Mouse (Mus musculus) hindbrain, embryonic 13.5 days (tissue): ENCODE measurements around the gene Mul1. TPM values are rescaled to one million over a fixed set of nuclear protein-coding genes. Genes with fewer than 3 reads are reported as not detected.

Source experiments
- ATAC-seq: fragments of 200-750 bp; cut with Nextera tagmentation; 2 replicates; pipeline ENCODE4 v1.8.0; 2017; ENCODE audit warnings: moderate TSS enrichment; ENCODE audit not compliant: low FRiP score
- H3K27ac ChIP-seq: fragments of 300-500 bp; sonication (generic); 2 replicates; pipeline ENCODE4 v1.5.1; 2015; ENCODE audit warnings: inconsistent platforms, mild to moderate bottlenecking, moderate library complexity
- H3K27me3 ChIP-seq: fragments of 300-500 bp; sonication (generic); 2 replicates; pipeline ENCODE4 v1.6.1; 2015; ENCODE audit warnings: mild to moderate bottlenecking, inconsistent platforms
- H3K36me3 ChIP-seq: fragments of 300-500 bp; sonication (generic); 2 replicates; pipeline ENCODE4 v1.6.1; 2015; ENCODE audit warnings: mild to moderate bottlenecking, inconsistent platforms
- H3K4me1 ChIP-seq: fragments of 300-500 bp; sonication (generic); replicated peaks from 2 replicates; pipeline ENCODE4 v1.6.1; 2015; ENCODE audit warnings: inconsistent platforms
- H3K4me2 ChIP-seq: fragments of 300-500 bp; sonication (generic); 2 replicates; pipeline ENCODE4 v1.6.1; 2015; ENCODE audit warnings: inconsistent platforms, mild to moderate bottlenecking, moderate library complexity
- H3K4me3 ChIP-seq: fragments of 300-500 bp; sonication (generic); 2 replicates; pipeline ENCODE4 v1.5.1; 2015; ENCODE audit warnings: mild to moderate bottlenecking, inconsistent platforms
- H3K9ac ChIP-seq: fragments of 300-500 bp; sonication (generic); 2 replicates; pipeline ENCODE4 v1.6.1; 2015; ENCODE audit warnings: mild to moderate bottlenecking, inconsistent platforms
- H3K9me3 ChIP-seq: fragments of 300-500 bp; sonication (generic); 2 replicates; pipeline ENCODE4 v1.6.1; 2016; ENCODE audit warnings: inconsistent platforms
- WGBS: fragments of 180-500 bp; shearing (Covaris S2); methylation state at CpG from one replicate; pipeline ENCODE4 v1.1.7; 2015; 5-methylcytosine and 5-hydroxymethylcytosine counted together
- polyA plus RNA-seq: library from polyadenylated mRNA; unstranded; fragments of >200 nt; fragmentation: Nextera tagmentation; extraction: Ambion mirVana; gene quantifications from 2 replicates; pipeline ENCODE4 v1.2.1, GENCODE M21; 2015

Mul1 gene
- polyA plus RNA-seq, 1 experiment from 2014 or later = 20.9 TPM

- ATAC-seq = no peak
- no peaks in the 10 kb centered on the region for H3K9me3 ChIP-seq
- H3K4me1 ChIP-seq = peaks cover 67% of the 10 kb centered on the region
- H3K36me3 ChIP-seq = no peaks in the 10 kb centered on the region; the same call in 1 of the 2 replicates
- H3K4me3 ChIP-seq = peak overlapping the region; percentile 96
- 0% methylated on average over 8 of the region's 8 CpGs for WGBS
- peak overlapping the region; percentile 97 for H3K9ac ChIP-seq
- H3K27me3 ChIP-seq = 0 out of 2 replicates have a peak, but pooled peaks cover under 1% of the 10 kb centered on the region
- peak overlapping the region; percentile 83 for H3K4me2 ChIP-seq
- H3K27ac ChIP-seq = peak overlapping the region; percentile 98
Measured at GRCm38 (mm10) chr4:138456536-138456935, 22.1 kb downstream of the Mul1 start.

GRCm38 (mm10) chr4:138457091-138457490 is 22.6 kb downstream of the Mul1 start:
- no peaks in the 10 kb centered on the region; the same call in 1 of the 2 replicates for H3K36me3 ChIP-seq
- peaks cover 68% of the 10 kb centered on the region for H3K4me1 ChIP-seq
- no peak overlapping the region for H3K27ac ChIP-seq
- peak overlapping the region; percentile 83 for H3K4me2 ChIP-seq
- no peak overlapping the region; the same call in 1 of the 2 replicates for H3K9ac ChIP-seq
- H3K4me3 ChIP-seq = peak overlapping the region; percentile 96
- no peaks in the 10 kb centered on the region for H3K9me3 ChIP-seq
- no peak for ATAC-seq
- 39% methylated on average over 4 of the region's 4 CpGs for WGBS
- H3K27me3 ChIP-seq = no peaks in the 10 kb centered on the region

GRCm38 (mm10) chr4:138458171-138458570 is 23.7 kb downstream of the Mul1 start:
- no peak overlapping the region for H3K9ac ChIP-seq
- ATAC-seq = no peak
- H3K9me3 ChIP-seq = no peaks in the 10 kb centered on the region
- H3K27ac ChIP-seq = no peak overlapping the region
- H3K4me2 ChIP-seq = peak overlapping the region; percentile 83
- no peaks in the 10 kb centered on the region for H3K27me3 ChIP-seq
- H3K4me3 ChIP-seq = no peak overlapping the region
- peaks cover 71% of the 10 kb centered on the region for H3K4me1 ChIP-seq
- H3K36me3 ChIP-seq = no peaks in the 10 kb centered on the region; the same call in 1 of the 2 replicates
- WGBS = 79% methylated on average over 7 of the region's 7 CpGs

- no peak for ATAC-seq
- Histone ChIP-seq H3K4me2 (no peak overlapping the region), H3K4me3 (no peak overlapping the region), H3K4me1 (peaks cover 71% of the 10 kb centered on the region), H3K9me3 (no peaks in the 10 kb centered on the region), H3K9ac (0 out of 2 replicates have a peak overlapping the region, but pooled peaks have one; percentile 29), H3K27ac (0 out of 2 replicates have a peak overlapping the region, but pooled peaks have one; percentile 23), H3K36me3 (no peaks in the 10 kb centered on the region; the same call in 1 of the 2 replicates), H3K27me3 (no peaks in the 10 kb centered on the region)
- 57% methylated on average over 5 of the region's 5 CpGs for WGBS
Measured at GRCm38 (mm10) chr4:138458735-138459440, 24.4 kb downstream of the Mul1 start.

- H3K36me3 ChIP-seq = no peaks in the 10 kb centered on the region; the same call in 1 of the 2 replicates
- H3K27ac ChIP-seq = 0 out of 2 replicates have a peak overlapping the region, but pooled peaks have one; percentile 18
- H3K4me2 ChIP-seq = no peak overlapping the region
- no peak overlapping the region for H3K9ac ChIP-seq
- H3K27me3 ChIP-seq = no peaks in the 10 kb centered on the region
- peaks cover 78% of the 10 kb centered on the region for H3K4me1 ChIP-seq
- no peak overlapping the region for H3K4me3 ChIP-seq
- no peak for ATAC-seq
- WGBS = 70% methylated on average over 6 of the region's 6 CpGs
- no peaks in the 10 kb centered on the region for H3K9me3 ChIP-seq
Measured at GRCm38 (mm10) chr4:138459775-138460174, 25.3 kb downstream of the Mul1 start.

GRCm38 (mm10) chr4:138460910-138461309 is 26.4 kb downstream of the Mul1 start:
- H3K9me3 ChIP-seq = no peaks in the 10 kb centered on the region
- WGBS = 31% methylated on average over 9 of the region's 9 CpGs
- no peak overlapping the region for H3K27ac ChIP-seq
- no peak overlapping the region for H3K4me2 ChIP-seq
- peaks cover 81% of the 10 kb centered on the region for H3K4me1 ChIP-seq
- H3K9ac ChIP-seq = no peak overlapping the region
- H3K4me3 ChIP-seq = no peak overlapping the region
- ATAC-seq = no peak
- H3K36me3 ChIP-seq = no peaks in the 10 kb centered on the region; the same call in 1 of the 2 replicates
- H3K27me3 ChIP-seq = 0 out of 2 replicates have a peak, but pooled peaks cover 4% of the 10 kb centered on the region

- 0 out of 2 replicates have a peak, but pooled peaks cover 9% of the 10 kb centered on the region for H3K27me3 ChIP-seq
- no peaks in the 10 kb centered on the region for H3K9me3 ChIP-seq
- no peak overlapping the region for H3K4me2 ChIP-seq
- H3K4me3 ChIP-seq = no peak overlapping the region
- H3K27ac ChIP-seq = no peak overlapping the region
- no peak for ATAC-seq
- peaks cover 76% of the 10 kb centered on the region for H3K4me1 ChIP-seq
- H3K36me3 ChIP-seq = no peaks in the 10 kb centered on the region; the same call in 1 of the 2 replicates
- no peak overlapping the region for H3K9ac ChIP-seq
- 92% methylated on average over 5 of the region's 5 CpGs for WGBS
Measured at GRCm38 (mm10) chr4:138461471-138461870, 27.0 kb downstream of the Mul1 start.

- Histone ChIP-seq H3K27me3 (0 out of 2 replicates have a peak, but pooled peaks cover 13% of the 10 kb centered on the region), H3K27ac (peak overlapping the region; percentile 90), H3K4me2 (peak overlapping the region; percentile 33), H3K4me3 (no peak overlapping the region), H3K9ac (peak overlapping the region; percentile 49), H3K9me3 (no peaks in the 10 kb centered on the region), H3K36me3 (no peaks in the 10 kb centered on the region; the same call in 1 of the 2 replicates), H3K4me1 (peaks cover 61% of the 10 kb centered on the region)
- ATAC-seq = peak; percentile 34
- WGBS = 2% methylated on average over 11 of the region's 11 CpGs
Measured at GRCm38 (mm10) chr4:138462971-138463831, 28.7 kb downstream of the Mul1 start.

- H3K4me1 ChIP-seq = peaks cover 58% of the 10 kb centered on the region
- ATAC-seq = peak; percentile 31; the same call in 1 of the 2 replicates
- peak overlapping the region; percentile 90 for H3K27ac ChIP-seq
- 0 out of 2 replicates have a peak, but pooled peaks cover 13% of the 10 kb centered on the region for H3K27me3 ChIP-seq
- H3K9ac ChIP-seq = no peak overlapping the region
- 3% methylated on average over 11 of the region's 11 CpGs for whole genome bisulfite sequencing
- H3K36me3 ChIP-seq = no peaks in the 10 kb centered on the region; the same call in 1 of the 2 replicates
- peak overlapping the region; percentile 33 for H3K4me2 ChIP-seq
- H3K9me3 ChIP-seq = no peaks in the 10 kb centered on the region
- H3K4me3 ChIP-seq = no peak overlapping the region
Measured at GRCm38 (mm10) chr4:138463832-138464487, 29.5 kb downstream of the Mul1 start.

GRCm38 (mm10) chr4:138464667-138465353 is 30.3 kb downstream of the Mul1 start:
- peak overlapping the region; percentile 90 for H3K27ac ChIP-seq
- H3K9ac ChIP-seq = no peak overlapping the region
- H3K36me3 ChIP-seq = no peaks in the 10 kb centered on the region
- H3K4me1 ChIP-seq = peaks cover 57% of the 10 kb centered on the region
- 0 out of 2 replicates have a peak, but pooled peaks cover 13% of the 10 kb centered on the region for H3K27me3 ChIP-seq
- peak overlapping the region; percentile 33 for H3K4me2 ChIP-seq
- ATAC-seq = peak; percentile 58
- H3K9me3 ChIP-seq = no peaks in the 10 kb centered on the region
- H3K4me3 ChIP-seq = no peak overlapping the region
- under 1% methylated on average over 21 of the region's 22 CpGs for WGBS

GRCm38 (mm10) chr4:138465446-138465845 is 31.0 kb downstream of the Mul1 start:
- H3K9me3 ChIP-seq = no peaks in the 10 kb centered on the region
- H3K27me3 ChIP-seq = 0 out of 2 replicates have a peak, but pooled peaks cover 13% of the 10 kb centered on the region
- no peak overlapping the region for H3K4me2 ChIP-seq
- no peak overlapping the region for H3K9ac ChIP-seq
- no peak overlapping the region for H3K27ac ChIP-seq
- H3K4me3 ChIP-seq = no peak overlapping the region
- no peak for ATAC-seq
- H3K36me3 ChIP-seq = no peaks in the 10 kb centered on the region
- peaks cover 50% of the 10 kb centered on the region for H3K4me1 ChIP-seq
- 40% methylated on average over 8 of the region's 8 CpGs for WGBS
